In the genomic region with DNA sequence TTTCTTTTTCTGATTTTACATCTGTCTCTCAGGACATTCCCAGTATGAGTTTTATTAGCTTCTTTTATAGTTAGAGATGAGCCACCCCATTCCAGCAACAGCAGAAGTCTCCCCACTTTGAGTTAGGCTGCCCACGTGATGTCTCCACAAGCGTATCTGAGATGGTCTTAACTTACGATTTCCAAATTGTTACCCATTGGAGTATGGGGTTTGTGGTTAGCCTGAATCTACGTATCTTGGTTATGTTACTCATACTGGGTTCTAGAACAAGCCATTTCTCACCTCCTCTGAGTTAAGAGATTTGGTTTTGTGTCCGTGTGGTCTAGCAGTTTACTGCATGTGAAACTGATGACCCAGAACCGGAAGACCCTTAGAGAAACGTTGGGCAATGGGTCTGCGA, we compare ENCODE assay signal across 28 mouse cellular contexts. TPM values are rescaled to one million over a fixed set of nuclear protein-coding genes. Genes with fewer than 3 reads are reported as not detected.
"Had no signal": no experiment of that assay in that cellular context is flagged by ENCODE, and none has a peak within 500 bp of the region (broad histone marks: within the 10 kb centered on the region; RNA-seq: fewer than 3 reads in every experiment).

No protein-coding gene starts in this region.

- H3K4me3 ChIP-seq: lung, embryonic 15.5 days; midbrain, embryonic 10.5 days; midbrain, embryonic 12.5 days; myocyte; neural tube, embryonic 13.5 days; neural tube, embryonic 15.5 days had no signal

- H3K4me2 ChIP-seq: lung, embryonic 15.5 days; midbrain, embryonic 12.5 days; neural tube, embryonic 13.5 days; neural tube, embryonic 15.5 days had no signal

- H3K9me3 ChIP-seq: lung, embryonic 15.5 days; midbrain, embryonic 10.5 days; midbrain, embryonic 12.5 days; neural tube, embryonic 13.5 days; neural tube, embryonic 15.5 days had no signal

- H3K27me3 ChIP-seq: lung, embryonic 15.5 days; midbrain, embryonic 12.5 days; neural tube, embryonic 13.5 days; neural tube, embryonic 15.5 days had no signal

- H3K9ac ChIP-seq: liver, postnatal 0 days; lung, embryonic 15.5 days; midbrain, embryonic 12.5 days; neural tube, embryonic 13.5 days; neural tube, embryonic 15.5 days had no signal

- H3K4me1 ChIP-seq: lung, embryonic 15.5 days; midbrain, embryonic 10.5 days; midbrain, embryonic 12.5 days; neural tube, embryonic 13.5 days; neural tube, embryonic 15.5 days had no signal

- H3K27ac ChIP-seq: lung, embryonic 15.5 days; macrophage; midbrain, embryonic 10.5 days; midbrain, embryonic 12.5 days; neural tube, embryonic 13.5 days; neural tube, embryonic 15.5 days had no signal

- ATAC-seq: liver, postnatal 0 days; lung, postnatal 0 days; midbrain, embryonic 16.5 days had no signal

- H3K36me3 ChIP-seq: lung, embryonic 15.5 days; midbrain, embryonic 10.5 days; midbrain, embryonic 12.5 days; neural tube, embryonic 13.5 days; neural tube, embryonic 15.5 days had no signal

- DNase-seq: liver, postnatal 0 days; lung, adult 2 months; lung, postnatal 14 days; lung, postnatal 36 days; midbrain, embryonic 14.5 days; retina, postnatal 1 day; right cerebral cortex, adult 18-20 months; right cerebral cortex, postnatal 25 days; right cerebral cortex, postnatal 4 days; spleen, adult 18-20 months; thymus, adult 18-20 months; thymus, postnatal 14 days; thymus, postnatal 36 days had no signal

RNA-seq across cellular contexts. Expression of a gene that starts 37.6 kb away (rescaled TPM):
- total RNA-seq: megakaryocyte progenitor cell, adult 5-6 weeks; megakaryocyte-erythroid progenitor cell, adult 5-6 weeks had no signal
- polyA plus RNA-seq: lung, embryonic 15.5 days; lung, postnatal 0 days; macrophage; midbrain, embryonic 10.5 days; midbrain, embryonic 12.5 days; midbrain, embryonic 14.5 days; midbrain, embryonic 16.5 days; neural tube, embryonic 11.5 days; neural tube, embryonic 13.5 days; neural tube, embryonic 15.5 days; small intestine, adult 2 months; stomach, embryonic 14.5 days; stomach, embryonic 16.5 days had no signal
